Mouse (Mus musculus): ENCODE measurements around the gene Gsx1. TPM values are rescaled to one million over a fixed set of nuclear protein-coding genes. Genes with fewer than 3 reads are reported as not detected.

Gene Gsx1
- not detected for polyA plus RNA-seq (2017; shearing (Covaris generic))

GRCm38 (mm10) chr5:147188571-147188975, at the start of gene Gsx1:
Gene Gsx1 (plus strand): TSS chr5:147188696.

Other genes with a start within 250 kb of the Gsx1 start
- 39.8 TPM for gene Gtf3a, start 240.0 kb upstream of the Gsx1 start, polyA plus RNA-seq (2017; shearing (Covaris generic))
- gene Mtif3, start 224.9 kb upstream of the Gsx1 start, polyA plus RNA-seq (2017; shearing (Covaris generic)): 36.1 TPM
- gene Lnx2, start 112.1 kb upstream of the Gsx1 start, polyA plus RNA-seq (2017; shearing (Covaris generic)): 64.1 TPM
- 158 TPM for gene Polr1d, start 111.6 kb upstream of the Gsx1 start, polyA plus RNA-seq (2017; shearing (Covaris generic))
- not detected for gene Pdx1, start 81.3 kb downstream of the Gsx1 start, polyA plus RNA-seq (2017; shearing (Covaris generic))
- gene Cdx2, start 118.6 kb downstream of the Gsx1 start, polyA plus RNA-seq (2017; shearing (Covaris generic)): not detected
- gene Urad, start 133.7 kb downstream of the Gsx1 start, polyA plus RNA-seq (2017; shearing (Covaris generic)): not detected
- 0.11 TPM for gene Flt3, start 211.8 kb downstream of the Gsx1 start, polyA plus RNA-seq (2017; shearing (Covaris generic))
- gene Pan3, start 241.5 kb downstream of the Gsx1 start, polyA plus RNA-seq (2017; shearing (Covaris generic)): 40.0 TPM